Mouse (Mus musculus) neutrophil, adult 5-6 weeks (primary cell): ENCODE measurements around the gene Trip12. TPM values are rescaled to one million over a fixed set of nuclear protein-coding genes. Genes with fewer than 3 reads are reported as not detected.

ENCODE experiments used
- ATAC-seq: fragments of 151-379, 151-347 bp; 2 replicates; pipeline ENCODE4 v1.8.0; 2017; ENCODE audit warnings: mild to moderate bottlenecking, moderate TSS enrichment; ENCODE audit not compliant: insufficient number of reproducible peaks, poor library complexity, low FRiP score, severe bottlenecking; ENCODE audit errors: extremely low read depth
- total RNA-seq: library from RNA; stranded (forward); fragments of 200-1000 nt; gene quantifications from 2 replicates; pipeline ENCODE4 v1.2.3, GENCODE M21; 2017

Gene Trip12
- total RNA-seq, 1 experiment from 2014 or later: 201 TPM

DNA sequence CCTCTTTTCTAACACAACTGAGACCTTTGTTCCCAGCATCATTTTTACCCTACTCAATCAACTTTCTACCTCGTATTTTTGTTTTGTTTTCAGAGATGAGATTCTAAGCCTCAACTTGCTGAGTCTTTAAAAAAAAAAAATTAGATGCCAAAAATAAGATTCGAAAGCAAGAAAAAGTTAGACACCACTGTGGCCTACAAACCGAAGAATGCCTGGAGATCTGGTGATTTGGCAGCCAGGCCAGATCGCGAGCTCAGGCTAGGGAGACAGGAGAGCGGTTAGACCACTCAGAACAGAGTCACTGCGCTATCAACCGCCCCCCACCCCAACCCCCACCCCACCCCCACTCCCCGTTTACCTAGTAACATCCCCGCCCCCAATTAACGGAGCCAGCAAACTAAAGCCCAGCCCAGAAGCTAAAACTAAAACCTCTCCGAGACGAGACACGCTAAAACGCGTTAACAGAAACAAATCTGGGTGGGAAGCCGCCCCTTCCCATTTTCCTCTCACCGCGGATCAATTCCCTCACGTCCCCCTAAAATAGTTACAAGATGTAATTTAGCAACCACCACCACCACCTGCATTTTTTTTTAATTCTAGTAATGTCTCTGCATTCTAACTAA is 2.7 kb downstream of the Trip12 start:
- ATAC-seq: no peak

DNA sequence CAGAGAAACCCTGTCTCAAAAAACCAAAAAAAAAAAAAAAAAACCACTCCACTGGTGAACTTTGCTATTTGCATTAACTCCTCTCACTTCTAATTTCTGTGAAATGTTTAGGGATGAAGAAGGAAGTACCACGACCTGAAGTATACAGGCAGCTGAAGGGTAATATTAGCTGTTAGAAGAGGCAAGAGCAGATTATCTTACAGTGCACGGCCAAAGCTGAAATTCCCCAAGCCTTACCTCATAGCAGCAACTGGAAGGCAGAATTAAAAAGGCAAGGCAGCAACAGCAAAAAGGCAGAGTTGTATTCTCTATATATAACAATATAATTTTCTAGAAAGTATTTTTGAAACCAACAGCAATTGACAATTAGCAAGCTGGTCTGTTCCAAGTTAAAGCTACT is 15.2 kb downstream of the Trip12 start:
- no peak for ATAC-seq

DNA sequence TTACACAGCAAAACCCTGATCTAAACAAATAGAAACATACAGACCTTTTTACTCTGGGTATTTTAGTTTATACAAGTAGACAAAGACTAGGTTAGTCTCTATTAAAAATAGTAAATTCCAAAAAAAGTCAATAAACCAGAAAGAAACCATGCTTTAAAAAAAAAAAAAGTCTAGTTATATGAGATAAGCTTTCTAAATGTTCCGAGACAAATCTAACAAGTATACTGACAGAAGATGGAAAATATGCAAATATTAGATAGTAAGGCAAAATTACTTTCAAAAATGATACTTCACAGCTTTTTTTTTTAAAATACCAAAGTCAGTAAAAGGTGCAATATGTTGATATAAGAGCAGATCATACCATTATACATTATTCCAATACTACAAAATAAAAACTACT is 22.7 kb downstream of the Trip12 start:
- ATAC-seq: no peak

DNA sequence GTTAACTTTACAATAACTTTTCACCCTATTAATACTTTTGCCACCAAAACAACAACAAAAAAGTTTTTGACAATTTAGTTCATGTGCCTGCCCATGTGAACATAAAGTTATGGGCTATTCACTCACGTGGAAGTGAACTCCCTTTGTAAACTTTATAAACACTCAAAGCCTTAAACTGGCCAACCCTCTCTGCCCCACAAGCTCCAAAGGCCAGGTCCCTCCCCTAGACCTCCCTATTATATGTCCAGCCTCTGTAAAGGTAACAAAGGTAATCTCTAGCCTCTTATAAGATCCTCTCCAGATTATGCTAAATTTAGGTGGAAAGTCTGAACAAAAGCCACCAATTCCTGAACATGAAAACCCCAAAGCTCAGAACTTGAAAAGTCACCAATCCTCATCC is 36.5 kb downstream of the Trip12 start:
- no peak for ATAC-seq

DNA sequence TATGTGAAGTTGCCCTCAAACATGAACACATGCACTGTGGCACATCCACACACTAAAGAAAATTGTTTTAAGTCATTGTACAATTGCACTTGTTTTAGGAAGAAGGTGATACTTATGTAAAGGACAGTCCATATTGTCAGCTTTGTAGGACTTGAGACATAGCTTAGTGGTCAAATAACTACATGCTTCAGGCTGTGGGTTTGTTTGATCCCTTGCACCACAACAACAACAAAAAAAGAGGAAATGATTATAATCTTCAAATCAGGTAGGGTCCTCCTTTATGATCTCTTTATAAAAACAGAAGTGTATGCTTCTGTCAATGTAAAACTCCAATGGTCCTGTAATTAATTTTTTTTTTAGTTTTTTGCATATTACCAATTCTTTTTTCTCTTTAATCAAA is 41.1 kb downstream of the Trip12 start:
- no peak for ATAC-seq

DNA sequence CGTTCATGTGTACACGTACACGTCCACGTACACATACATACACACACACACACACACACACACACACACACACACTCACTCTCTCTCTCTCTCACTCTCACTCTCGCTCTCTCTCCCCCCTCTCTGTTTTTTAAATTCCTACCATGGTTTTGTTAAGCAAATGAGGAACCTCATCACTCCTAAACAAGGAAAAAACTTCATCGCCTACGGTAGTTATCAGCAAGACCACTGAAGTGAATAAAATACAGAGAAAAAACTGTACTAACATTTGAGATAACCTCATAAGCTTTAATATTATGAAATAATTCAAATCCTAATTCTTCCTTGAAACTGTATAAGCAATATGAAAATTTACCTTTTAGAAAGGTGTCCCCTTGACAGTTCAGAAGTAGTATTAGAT is 45.0 kb downstream of the Trip12 start:
- no peak for ATAC-seq

DNA sequence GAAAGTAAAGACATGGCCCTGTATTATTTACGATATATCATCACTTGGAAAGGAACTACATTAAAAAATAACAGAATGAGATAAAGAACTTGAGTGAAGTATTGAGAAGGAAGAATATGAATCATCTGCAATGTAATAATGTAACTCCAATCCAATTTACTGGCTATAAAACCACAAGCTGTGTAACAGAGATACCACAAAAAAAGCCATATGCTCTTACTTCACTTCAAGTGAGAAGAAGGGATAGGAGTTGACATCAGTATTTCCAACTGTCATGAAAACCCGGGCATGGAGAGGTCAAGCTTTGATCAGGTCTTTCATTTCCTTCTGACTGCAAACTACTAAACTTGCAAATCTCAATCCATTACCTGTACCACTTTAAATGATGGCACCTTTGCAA is 48.9 kb downstream of the Trip12 start:
- ATAC-seq: no peak

DNA sequence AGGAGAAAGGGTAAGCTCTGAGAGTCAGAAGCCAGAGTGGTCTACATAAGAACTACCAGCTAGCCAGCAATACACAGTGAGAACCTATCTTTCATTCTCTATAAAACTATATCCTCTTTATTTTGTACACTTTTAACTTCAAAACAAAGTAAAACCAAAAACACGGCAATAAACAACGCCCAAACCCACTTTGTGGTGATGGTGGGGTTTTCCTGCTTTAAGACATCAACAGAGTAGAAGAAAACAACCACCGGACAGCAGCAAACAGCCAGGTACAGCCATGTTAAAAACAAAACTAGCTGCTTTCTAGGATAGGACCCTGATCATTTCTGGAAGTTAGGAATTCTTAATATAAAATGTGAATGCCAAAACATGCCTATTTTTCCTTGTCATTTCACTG is 59.7 kb downstream of the Trip12 start:
- no peak for ATAC-seq

DNA sequence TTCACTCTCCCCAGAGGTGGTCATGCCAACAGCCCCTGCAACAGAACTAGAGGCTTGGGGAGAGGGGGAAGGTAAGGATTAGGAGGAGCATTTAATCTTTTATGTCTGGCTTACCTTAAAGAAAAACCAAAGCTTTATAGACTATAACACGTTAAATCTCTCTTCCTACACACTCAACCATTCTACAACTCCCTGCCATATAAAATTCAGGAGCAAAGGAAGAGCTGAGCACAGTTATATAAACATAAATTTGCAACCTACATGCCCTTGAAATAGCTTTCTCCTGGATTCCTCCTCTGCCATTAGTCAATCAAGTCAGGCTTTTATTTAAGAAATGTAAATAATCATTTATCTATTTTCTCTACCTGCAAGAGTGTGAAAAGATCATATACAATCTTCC is 62.9 kb downstream of the Trip12 start:
- ATAC-seq: no peak

DNA sequence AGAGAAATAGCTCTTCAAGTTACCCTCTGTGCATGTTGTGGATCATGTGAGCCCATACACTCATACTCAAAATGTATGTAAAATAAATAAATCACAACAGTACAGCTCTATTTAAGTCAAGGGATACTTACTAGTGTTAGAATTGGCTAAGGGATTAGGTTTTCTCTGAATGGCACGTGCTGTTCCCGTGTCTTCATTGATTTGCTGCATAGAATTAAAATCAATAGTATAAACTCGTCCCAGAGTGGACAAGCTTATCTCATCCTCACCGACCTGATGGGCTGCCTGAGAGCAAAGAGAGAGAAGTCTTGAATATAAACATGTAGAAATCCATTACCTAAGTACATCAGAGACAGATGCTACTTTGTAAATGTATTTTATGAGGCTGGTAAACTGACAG is 81.5 kb downstream of the Trip12 start:
- ATAC-seq: no peak

DNA sequence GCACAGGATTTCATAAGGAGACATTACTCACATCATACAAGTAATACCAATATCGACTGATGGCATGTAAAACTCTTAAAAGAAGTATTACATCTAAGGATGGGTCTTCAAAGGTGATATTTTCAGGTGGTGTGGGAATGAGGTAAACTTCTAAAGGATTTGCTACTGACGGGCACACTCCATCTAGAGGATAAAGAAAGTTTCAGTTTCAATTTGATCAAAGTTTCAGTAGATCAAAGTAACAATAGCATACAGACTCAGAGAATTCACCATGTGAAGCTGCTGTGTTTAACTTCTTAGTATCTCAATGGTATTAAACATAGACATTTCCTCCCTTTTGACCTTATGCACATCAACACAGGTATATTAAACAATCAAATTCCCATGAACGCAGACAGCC is 98.2 kb downstream of the Trip12 start:
- no peak for ATAC-seq

DNA sequence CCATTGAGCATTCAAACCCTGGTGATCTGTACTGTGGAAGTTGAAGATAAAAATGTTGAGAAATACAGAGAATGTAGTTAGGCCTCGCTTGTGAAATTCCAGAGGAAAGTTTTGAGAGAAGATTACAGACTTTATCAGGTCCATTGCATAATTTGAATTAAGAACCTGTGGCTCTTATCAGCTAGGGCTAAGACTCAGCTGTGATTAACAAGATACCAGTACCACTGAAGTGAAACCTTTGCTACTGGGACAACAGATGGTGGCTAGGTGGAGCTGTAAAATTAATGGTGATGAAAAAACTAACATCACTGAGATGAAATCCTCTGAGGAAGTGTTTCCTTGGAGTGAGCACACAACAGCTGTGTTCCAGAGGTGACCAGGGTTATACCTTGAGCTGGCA is 100.2 kb downstream of the Trip12 start:
- ATAC-seq: no peak

DNA sequence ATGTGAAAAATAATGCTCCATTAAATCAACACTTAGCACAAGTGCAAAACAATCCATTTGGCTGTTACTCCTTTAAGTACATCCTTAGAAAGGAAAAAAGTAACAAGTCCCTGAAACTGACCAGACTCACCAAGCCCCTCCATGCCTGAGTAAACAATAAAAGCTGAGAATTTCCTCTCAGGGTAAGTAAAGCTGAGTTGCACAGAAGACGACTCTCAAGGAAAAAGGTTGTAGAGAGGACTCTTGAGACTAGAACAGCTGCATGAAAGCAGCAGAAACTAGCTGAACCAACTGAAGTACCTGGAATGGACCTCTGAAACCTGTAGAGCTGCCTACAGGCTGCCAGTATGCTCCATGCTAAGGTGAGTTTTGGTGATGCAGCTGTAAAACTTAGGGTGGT is 103.2 kb downstream of the Trip12 start:
- ATAC-seq: no peak

DNA sequence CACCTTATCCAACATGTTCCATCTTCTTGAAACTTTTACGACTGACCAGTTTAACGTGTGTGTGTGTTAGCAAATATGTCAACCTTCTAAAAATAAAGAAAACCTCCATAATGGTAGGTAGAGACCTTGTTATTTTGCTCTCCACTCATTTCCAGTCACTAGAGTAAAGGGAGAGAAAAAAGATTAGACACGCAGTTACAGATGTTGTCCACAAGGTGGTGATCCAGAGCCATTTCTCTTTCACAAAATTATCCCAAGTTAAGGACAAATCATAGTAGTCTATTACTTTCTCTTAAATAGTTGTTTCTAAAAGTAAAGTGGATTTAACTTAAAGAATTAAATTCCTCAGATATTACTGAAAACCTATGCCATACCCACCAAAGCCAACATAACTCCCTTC is 106.5 kb downstream of the Trip12 start:
- no peak for ATAC-seq

DNA sequence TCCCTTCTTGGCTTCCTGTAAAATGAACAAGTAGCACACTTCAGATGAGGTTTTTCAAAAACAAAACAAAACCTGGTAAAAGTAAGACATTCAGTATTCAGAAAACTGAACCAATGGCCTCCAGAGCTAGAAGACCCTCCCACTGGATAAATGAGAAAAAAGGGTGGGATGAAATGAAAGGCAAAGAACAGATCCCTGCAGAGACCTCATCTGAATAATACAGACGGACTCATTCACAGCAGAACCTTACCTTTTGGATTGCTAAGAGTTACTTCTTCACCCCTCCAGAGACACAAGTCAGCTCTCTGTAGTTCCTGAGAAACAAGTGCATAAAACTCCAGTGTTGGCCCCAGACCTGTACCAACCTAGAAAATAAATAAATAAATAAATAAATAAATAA is 108.6 kb downstream of the Trip12 start:
- no peak for ATAC-seq

DNA sequence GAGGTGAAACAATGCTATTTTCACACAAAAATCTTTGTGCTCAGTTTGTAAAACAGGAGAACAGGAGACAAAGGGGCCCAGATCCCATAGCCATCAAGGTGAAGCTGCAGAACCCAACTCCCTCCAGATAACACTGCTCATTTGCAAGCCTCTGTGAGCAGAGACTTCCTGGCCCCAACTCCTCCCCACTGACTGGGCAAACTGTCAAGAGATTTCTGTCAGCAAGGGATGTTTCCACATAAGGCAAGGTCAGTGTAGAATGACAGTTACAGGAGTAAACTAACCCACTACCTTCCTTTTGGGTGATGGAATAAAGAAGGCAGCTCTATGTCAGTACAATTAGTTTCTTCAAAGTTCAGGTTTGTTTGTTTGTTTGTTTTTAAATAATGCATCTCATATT is 117.5 kb downstream of the Trip12 start:
- ATAC-seq: no peak

DNA sequence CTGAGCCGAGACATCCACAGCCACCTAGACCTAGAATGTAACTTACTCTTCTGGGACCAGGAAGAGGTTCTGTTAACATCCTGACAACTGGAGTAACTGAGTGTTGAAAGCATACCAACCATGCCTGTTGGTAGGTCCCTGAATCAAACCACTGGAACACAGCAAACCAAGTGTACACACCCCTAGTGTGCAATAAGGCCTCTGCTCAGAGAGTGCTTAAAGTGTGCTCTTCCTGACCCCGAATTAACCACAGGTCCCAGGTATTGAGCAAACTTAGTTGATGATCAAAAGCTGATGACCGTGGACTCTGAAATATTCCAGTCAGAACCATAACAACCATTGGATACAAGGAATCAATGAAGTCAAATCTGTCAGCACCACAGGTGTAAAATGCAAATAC is 117.9 kb downstream of the Trip12 start:
- ATAC-seq: no peak

DNA sequence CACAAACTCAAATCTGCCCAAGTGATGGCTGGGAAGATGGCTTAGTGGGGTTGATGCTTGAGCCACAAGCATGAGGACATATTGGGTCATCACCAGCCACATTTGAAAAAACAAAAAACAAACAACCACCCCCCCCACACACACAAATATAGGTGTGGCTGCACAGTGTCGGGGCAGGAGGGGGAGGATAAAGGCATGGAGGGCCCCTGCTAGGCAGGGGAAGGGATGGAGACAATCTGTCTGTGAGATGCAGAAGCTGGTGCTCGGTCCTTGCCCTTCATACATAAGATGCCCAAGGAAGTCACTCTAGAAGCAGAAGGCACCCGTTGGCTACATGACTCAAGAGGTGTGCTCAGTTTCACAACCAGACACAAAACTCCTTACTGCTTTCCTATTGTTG is 118.4 kb downstream of the Trip12 start:
- ATAC-seq: no peak

DNA sequence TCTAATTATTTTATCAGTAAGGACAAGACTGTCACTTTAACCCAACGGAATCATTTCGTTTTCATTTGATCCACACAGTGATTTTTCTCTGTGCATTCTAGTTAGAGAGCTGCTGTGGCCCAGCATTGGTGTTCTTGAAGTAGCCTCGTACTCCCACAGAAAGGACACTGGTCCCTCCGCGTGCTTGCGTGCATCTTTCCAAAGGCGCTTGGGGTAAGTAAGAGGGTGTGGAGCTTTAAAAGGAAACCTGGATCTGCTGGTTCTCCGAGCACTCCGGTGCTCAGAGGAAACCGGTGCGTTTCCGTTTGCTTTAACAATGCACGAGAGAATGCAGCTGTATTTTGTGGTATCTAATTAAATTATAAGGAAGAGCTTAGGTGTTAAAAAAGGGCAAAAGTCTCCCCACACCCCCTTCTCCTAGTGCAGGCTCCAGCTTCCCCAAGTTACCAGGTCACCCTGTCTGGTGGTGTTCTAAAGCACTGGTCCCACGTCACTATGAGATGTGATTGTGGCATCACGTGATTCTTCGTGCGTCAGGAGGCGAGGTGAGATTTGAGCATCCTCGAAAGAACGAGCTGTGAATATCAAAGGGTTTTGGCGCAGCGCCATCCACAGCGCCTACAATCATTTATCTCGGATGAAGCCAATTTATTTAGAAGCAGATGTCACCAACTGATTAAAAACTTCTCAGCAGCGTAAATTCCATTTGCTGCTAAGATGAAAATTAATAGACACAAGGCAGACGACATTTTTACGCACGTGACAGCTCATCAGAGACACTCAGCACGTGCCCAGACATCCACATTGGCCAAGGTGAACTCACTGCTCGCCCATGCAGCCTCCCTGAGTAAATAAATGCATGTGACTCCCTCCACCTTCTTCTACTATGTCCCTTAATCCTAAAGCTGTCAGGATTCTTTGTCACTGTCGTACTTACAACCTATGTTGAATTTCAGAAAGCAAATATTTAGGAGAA is 130.2 kb downstream of the Trip12 start:
- no peak for ATAC-seq

DNA sequence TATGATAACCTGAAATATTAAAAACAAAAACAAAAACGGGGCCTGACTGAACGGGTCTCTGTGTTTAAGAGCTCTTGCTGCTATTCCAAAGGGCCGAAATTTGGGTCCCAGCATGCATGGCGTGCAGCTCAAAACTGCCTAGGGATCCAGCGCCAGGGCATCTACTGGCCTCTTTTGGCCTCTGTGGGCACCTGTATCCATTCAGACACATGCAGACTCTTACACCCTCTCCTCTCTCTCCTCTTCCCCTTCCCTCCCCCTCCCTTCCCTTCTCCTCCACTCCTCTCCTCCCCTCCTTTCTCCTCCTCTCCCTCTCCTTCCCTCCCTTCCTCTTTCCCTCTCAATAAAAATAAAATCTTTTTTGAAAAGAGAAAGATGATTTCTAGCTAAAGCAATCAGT is 130.9 kb downstream of the Trip12 start:
- ATAC-seq: no peak

DNA sequence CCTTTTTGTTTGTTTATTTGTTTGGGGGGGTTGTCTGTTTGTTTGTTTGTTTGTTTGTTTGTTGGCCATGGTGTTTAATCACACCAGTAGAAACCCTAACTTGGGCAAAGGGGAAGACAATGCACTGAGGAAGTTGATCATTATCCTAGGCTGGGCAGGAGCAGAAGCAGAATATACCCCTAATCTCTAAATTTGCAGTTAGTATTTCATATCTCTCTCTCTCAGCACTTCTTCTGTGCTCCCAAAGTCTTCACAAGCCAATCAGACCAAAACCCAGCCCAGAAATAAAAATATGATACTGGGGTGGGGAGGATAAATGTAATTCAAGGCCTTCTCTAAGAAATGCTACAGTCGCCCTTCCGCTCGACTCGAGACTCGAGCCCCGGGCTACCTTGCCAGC is 140.1 kb downstream of the Trip12 start:
- ATAC-seq: no peak
